Mouse (Mus musculus) left cerebral cortex, postnatal 10 days (tissue): ENCODE results near the gene Rps6ka1. TPM values are rescaled to one million over a fixed set of nuclear protein-coding genes. Genes with fewer than 3 reads are reported as not detected.
A peak's percentile ranks its signal among the peaks of the same experiment; 100 is the strongest.

Experiments used
- DNase-seq, 2 experiments: peaks; one replicate each; pipeline ENCODE4 v3.0.0; 2021 to 2022; ENCODE audit warnings: low spot score in 2 of 2, mixed read lengths in 1 of 2; ENCODE audit errors: extremely low spot score in 1 of 2
- intact Hi-C: fragments of 180-260 bp; cut with DNase I; formaldehyde crosslinking; loops from one replicate; pipeline ENCODE4 v1.15.1; 2025
- total RNA-seq, 2 experiments: library from RNA; stranded (reverse); gene quantifications; 2 replicates each; pipeline ENCODE4 v1.2.3; 2021

Gene Rps6ka1
- total RNA-seq, 2 experiments from 2014 or later: 11.0 to 15.2 TPM

GRCm38 (mm10) chr4:133900352-133900751, 12.8 kb upstream of the Rps6ka1 start:
- intact Hi-C loops: no loop called here
- no peak for DNase-seq

DNA sequence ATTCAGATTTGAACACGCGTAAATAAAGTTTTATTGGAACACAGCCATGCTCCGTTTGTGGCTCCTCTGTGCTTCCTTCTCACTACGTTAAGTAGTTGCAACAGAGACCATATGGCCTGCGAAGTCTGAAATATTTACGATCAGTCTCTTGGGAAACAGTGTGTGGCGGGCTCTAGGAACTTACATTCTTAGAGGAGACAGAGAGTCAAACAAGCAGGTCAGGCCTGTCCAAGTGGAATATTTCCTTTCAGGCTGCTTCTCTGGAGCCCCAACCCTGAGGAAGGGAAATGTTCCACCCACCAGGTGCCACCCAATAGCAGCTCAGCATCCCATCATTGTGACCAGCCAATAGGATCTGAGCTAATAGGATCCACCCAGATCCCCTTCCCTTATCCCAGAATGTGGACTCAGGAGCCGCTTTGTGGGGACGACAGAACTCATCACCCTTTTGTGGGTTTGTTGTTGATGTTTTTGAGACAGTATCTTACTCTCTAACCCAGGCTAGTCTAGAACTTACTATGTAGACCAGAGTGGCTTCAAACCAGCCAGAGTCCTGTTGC, 11.7 kb upstream of the Rps6ka1 start:
- intact Hi-C loops: no loop called here
- DNase-seq: peak in 1 of 2 experiments; percentile 34

DNA sequence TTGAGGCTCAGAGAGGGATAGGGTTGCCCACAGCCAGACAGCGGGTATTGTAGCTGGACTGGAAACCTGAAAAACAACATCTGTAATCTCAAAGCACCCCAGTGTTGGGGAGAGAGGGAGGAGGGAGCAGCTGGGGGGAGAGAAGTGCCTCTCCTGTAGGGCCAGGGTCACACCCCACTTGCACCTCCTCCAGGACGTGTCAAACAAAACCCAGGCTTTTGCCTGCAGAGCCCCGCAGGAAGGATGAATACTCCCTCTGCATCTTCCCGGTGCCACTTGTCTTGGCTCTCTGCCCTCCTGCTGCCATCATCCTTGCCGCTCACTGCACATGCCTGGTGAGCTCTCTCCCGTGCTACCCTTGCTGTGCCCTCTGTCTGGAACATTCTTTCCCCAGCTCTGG, 10.6 kb upstream of the Rps6ka1 start:
- no peak for DNase-seq
- intact Hi-C loops: no loop called here

- intact Hi-C loops: no loop called here
- DNase-seq: no peak
Measured at GRCm38 (mm10) chr4:133897431-133897891, 9.9 kb upstream of the Rps6ka1 start.

DNA sequence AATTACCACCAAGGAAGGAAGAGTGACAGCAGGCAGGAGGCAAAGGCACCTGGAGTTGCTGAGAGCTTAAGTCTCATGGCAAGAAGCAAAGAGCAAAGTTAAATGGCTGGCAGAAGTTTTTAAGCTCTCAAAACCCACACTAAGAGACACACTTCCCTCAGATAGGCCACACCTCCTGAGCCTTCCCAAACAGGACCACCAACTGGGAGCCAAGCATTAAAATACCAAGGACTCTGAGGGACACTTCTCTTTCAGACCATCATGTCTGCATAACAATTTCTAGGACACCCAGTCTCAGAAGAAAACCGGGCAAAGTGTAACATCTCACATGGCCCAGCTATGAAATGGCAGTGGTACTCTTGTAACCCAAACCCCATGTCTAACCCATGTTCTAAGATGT, 9.4 kb upstream of the Rps6ka1 start:
- intact Hi-C loops: no loop called here
- no peak for DNase-seq

- intact Hi-C loops: no loop called here
- DNase-seq: no peak
Measured at GRCm38 (mm10) chr4:133896002-133896401, 8.4 kb upstream of the Rps6ka1 start.

GRCm38 (mm10) chr4:133887249-133887648, 348 bp downstream of the Rps6ka1 start:
- peak in 1 of 2 experiments; percentile 62 for DNase-seq

GRCm38 (mm10) chr4:133885991-133886501, 1.6 kb downstream of the Rps6ka1 start:
- intact Hi-C loops: no loop called here
- peak in 1 of 2 experiments; percentile 40 for DNase-seq

More at GRCm38 (mm10) chr4:133887249-133887648, 348 bp downstream of the Rps6ka1 start:
- intact Hi-C loops: no loop called here

DNA sequence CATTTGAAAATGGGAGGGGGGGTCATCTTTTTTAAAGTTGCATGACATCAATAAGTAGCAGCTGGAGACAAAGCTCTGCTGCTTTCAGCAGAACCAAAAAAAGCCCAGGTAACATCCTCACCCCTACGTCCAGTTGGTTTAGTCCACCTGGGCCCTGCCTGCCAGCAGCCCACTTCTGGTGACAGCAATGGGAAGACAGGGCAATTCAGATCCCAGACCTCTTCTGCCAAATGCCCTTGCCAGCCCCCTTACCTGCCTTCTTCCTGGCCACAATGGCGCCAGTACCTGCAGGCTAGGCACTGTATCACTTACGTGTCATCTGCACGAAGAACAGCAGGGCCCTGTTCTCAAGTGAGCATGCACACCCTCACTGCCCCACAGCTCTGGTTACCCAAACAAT, 2.3 kb downstream of the Rps6ka1 start:
- no peak for DNase-seq
- intact Hi-C loops: no loop called here

GRCm38 (mm10) chr4:133884888-133885287, 2.7 kb downstream of the Rps6ka1 start:
- DNase-seq: no peak
- intact Hi-C loops: no loop called here

- intact Hi-C loops: no loop called here
- DNase-seq: no peak
Measured at GRCm38 (mm10) chr4:133884127-133884753, 3.4 kb downstream of the Rps6ka1 start.

GRCm38 (mm10) chr4:133881851-133882250, 5.7 kb downstream of the Rps6ka1 start:
- DNase-seq: no peak
- intact Hi-C loops: no loop called here

- intact Hi-C loops: no loop called here
- no peak for DNase-seq
Measured at GRCm38 (mm10) chr4:133881399-133881798, 6.2 kb downstream of the Rps6ka1 start.

DNA sequence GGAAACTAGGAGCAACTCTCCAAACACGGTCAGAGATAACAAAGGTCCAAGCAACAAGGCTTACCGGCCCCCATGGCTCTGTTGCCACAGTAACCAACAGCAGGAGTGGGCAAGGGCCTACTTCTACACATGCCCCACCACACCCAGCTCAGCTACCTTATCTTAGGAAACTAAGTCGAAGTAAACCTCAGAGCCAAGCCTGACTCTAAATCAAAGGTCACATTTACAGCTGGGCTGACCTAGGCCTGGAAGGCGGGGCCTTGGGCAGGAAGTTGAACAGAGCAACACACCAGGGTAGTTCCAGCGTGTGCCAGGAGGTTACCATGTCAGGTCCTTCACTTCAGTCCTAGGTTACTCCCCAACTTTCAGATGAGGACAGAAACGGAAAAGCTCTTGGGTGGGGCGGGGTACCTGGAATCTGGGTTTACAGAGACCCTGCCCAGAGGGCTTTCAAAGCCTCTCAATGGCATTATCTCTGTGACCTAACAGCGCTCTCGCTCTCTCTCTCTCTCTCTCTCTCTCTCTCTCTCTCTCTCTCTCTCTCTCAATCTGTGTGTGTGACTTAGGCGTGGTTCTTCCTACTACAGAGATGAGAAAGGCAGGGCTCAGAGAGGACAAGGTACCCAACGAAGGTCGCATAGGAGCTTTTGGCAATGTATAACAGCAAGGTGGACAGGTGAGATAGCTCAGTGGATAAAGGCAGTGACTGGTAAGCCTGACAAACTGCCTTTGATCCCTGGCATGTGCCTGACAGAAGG, 8.3 kb downstream of the Rps6ka1 start:
- intact Hi-C loops: no loop called here
- no peak for DNase-seq

DNA sequence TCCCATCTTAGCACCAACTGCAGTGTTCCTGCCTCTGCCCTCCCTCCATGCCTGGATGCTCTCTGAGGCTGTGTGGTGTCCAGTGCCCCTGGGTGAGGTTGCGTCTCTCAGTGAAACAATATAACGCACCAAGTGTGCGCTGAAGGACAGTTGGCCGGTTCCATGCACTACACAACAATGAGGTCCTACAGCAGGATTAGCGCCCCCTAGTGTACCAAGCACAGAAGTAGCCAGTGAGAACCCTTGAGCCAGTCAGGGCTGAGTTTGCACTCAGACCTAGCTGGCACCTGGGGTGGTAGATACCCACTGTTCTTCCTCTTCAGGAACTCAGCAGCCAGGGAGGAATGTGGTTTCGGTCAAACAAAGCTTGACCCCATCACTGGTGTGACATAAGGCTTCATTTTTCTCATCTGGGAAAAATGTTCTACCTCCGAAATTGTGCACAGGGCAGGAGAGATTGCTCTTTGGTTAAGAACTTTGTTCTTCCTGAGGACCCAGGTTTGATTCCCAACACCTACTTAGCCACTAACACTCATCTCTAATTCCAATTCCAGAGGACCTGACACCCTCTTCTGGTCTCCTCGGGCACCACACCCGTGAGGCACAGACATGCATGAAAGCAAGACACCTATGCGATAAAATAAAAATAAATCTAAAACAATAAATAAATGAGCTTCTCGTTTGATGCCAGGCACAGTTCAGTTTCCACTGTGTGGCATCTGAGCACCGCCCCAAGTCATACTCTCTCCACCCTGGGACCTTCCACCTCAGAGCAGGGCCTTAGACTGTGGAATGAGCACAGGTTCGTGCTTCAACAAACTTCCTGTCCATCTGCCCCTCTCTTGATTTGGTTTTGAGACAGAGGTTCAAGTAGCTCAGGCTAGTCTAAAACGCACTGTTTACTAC, 9.5 kb downstream of the Rps6ka1 start:
- no peak for DNase-seq
- intact Hi-C loops: no loop called here

- intact Hi-C loops: no loop called here
- no peak for DNase-seq
Measured at GRCm38 (mm10) chr4:133874865-133875517, 12.6 kb downstream of the Rps6ka1 start.

DNA sequence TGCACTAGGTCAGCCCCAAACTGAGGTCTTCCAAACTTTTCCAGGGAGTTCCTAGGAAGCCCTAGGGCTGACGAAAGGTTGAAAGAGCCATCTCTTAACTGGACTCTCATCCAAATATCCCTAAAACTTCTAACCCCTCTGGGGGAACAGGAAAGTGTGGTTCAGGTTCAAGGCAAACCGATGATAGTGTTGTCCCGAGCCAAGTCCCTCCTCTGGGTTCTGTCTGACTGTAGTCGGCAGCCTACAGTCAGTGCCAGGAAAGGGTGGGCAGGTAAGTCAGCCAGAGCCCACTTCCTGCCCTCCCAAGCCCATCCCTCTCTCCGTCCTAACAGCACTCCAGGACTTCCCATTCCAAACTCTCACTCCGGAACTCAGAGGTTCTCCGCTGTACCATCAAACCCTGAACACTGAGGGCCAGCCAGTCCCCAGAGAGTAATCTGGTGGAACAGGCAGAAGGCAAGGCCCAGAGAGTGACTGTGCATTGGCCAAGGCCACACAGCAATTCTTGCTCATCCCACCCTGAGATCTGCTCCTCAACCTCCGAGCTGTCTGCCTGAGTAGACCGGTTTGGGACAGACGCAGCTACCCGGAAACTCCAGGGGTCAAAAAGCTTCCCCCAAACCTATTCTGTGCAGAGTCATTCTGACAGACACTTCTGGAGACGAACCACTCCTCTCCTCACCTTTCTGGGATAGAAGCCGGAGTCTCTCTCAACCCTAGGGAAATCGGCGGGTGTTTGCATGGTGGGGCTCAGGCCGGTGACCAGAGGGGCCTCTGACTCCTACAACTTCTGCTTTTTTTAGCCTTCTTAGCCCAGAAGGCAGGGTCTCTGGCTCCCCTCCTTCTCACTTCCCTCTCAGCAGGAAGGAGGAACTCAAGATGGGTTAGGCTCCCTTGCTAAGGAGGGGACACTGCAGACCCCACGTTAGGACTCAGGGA, 13.4 kb downstream of the Rps6ka1 start:
- intact Hi-C loops: no loop called here
- DNase-seq: no peak
